ENCODE assay signal across 32 mouse cellular contexts in genomic region chr4:125699056-125699455, GRCm38 (mm10).
"Had no signal": no experiment of that assay in that cellular context is flagged by ENCODE, and none has a peak within 500 bp of the region (broad histone marks: within the 10 kb centered on the region; RNA-seq: fewer than 3 reads in every experiment).

No protein-coding gene starts in this region.

- H3K4me3 ChIP-seq: limb, embryonic 10.5 days; limb, embryonic 12.5 days; limb, embryonic 13.5 days; limb, embryonic 15.5 days; liver, embryonic 12.5 days; liver, embryonic 13.5 days; liver, embryonic 15.5 days; lung, embryonic 15.5 days; megakaryocyte, embryonic 14.5 days; midbrain, embryonic 10.5 days; midbrain, embryonic 12.5 days; midbrain, embryonic 13.5 days; midbrain, embryonic 15.5 days; myocyte; neural tube, embryonic 12.5 days had no signal

- H3K27ac ChIP-seq: limb, embryonic 10.5 days; limb, embryonic 12.5 days; limb, embryonic 13.5 days; limb, embryonic 15.5 days; liver, embryonic 12.5 days; liver, embryonic 13.5 days; liver, embryonic 14.5 days; liver, embryonic 15.5 days; lung, embryonic 15.5 days; macrophage; midbrain, embryonic 12.5 days; neural tube, embryonic 12.5 days had no signal

- H3K9me3 ChIP-seq: limb, embryonic 10.5 days; limb, embryonic 12.5 days; limb, embryonic 13.5 days; limb, embryonic 15.5 days; liver, embryonic 12.5 days; liver, embryonic 13.5 days; liver, embryonic 15.5 days; lung, embryonic 15.5 days; megakaryocyte, embryonic 14.5 days; midbrain, embryonic 10.5 days; midbrain, embryonic 12.5 days; midbrain, embryonic 13.5 days; midbrain, embryonic 15.5 days; neural tube, embryonic 12.5 days had no signal

- H3K36me3 ChIP-seq: limb, embryonic 10.5 days; limb, embryonic 12.5 days; limb, embryonic 13.5 days; limb, embryonic 15.5 days; liver, embryonic 12.5 days; liver, embryonic 13.5 days; liver, embryonic 15.5 days; lung, embryonic 15.5 days; midbrain, embryonic 10.5 days; midbrain, embryonic 12.5 days; midbrain, embryonic 13.5 days; midbrain, embryonic 15.5 days; neural tube, embryonic 12.5 days had no signal

- H3K9ac ChIP-seq: limb, embryonic 12.5 days; limb, embryonic 13.5 days; limb, embryonic 15.5 days; liver, embryonic 12.5 days; liver, embryonic 13.5 days; liver, embryonic 14.5 days; liver, embryonic 15.5 days; liver, postnatal 0 days; lung, embryonic 14.5 days; lung, embryonic 15.5 days; midbrain, embryonic 12.5 days; midbrain, embryonic 13.5 days; midbrain, embryonic 15.5 days; neural tube, embryonic 12.5 days had no signal

- H3K27me3 ChIP-seq: midbrain, embryonic 15.5 days had no signal

- ATAC-seq: liver, embryonic 12.5 days; liver, postnatal 0 days; lung, postnatal 0 days; midbrain, embryonic 13.5 days; midbrain, embryonic 15.5 days; midbrain, embryonic 16.5 days had no signal

- H3K4me2 ChIP-seq: limb, embryonic 12.5 days; limb, embryonic 13.5 days; limb, embryonic 15.5 days; liver, embryonic 11.5 days; liver, embryonic 12.5 days; liver, embryonic 13.5 days; liver, embryonic 15.5 days; lung, embryonic 14.5 days; lung, embryonic 15.5 days; midbrain, embryonic 11.5 days; midbrain, embryonic 12.5 days; midbrain, embryonic 13.5 days; midbrain, embryonic 15.5 days; neural tube, embryonic 12.5 days had no signal

- DNase-seq: left cerebral cortex, postnatal 4 days; liver; liver, embryonic 13.5 days; liver, postnatal 0 days; lung, adult 18-20 months; lung, adult 2 months; lung, embryonic 14.5 days; lung, postnatal 10 days; lung, postnatal 14 days; lung, postnatal 36 days; lung, postnatal 4 days; midbrain, embryonic 14.5 days had no signal

- H3K4me1 ChIP-seq: liver, embryonic 12.5 days; liver, embryonic 13.5 days; liver, embryonic 15.5 days; megakaryocyte, embryonic 14.5 days had no signal
